Mouse (Mus musculus): ENCODE measurements around the gene Hacd2. TPM values are rescaled to one million over a fixed set of nuclear protein-coding genes. Genes with fewer than 3 reads are reported as not detected.

Gene Hacd2
- total RNA-seq (2021) (10 to 100 TPM; 65.5 to 84.7 TPM), polyA plus RNA-seq (2012; rRNA removed) (8.1 and 18.4 TPM in 2 replicates)
- long read RNA-seq, partial matches to known transcripts = 5 of 9 reads
- long read RNA-seq, other reads (novel, unspliced or antisense) = 4 of 9 reads

DNA sequence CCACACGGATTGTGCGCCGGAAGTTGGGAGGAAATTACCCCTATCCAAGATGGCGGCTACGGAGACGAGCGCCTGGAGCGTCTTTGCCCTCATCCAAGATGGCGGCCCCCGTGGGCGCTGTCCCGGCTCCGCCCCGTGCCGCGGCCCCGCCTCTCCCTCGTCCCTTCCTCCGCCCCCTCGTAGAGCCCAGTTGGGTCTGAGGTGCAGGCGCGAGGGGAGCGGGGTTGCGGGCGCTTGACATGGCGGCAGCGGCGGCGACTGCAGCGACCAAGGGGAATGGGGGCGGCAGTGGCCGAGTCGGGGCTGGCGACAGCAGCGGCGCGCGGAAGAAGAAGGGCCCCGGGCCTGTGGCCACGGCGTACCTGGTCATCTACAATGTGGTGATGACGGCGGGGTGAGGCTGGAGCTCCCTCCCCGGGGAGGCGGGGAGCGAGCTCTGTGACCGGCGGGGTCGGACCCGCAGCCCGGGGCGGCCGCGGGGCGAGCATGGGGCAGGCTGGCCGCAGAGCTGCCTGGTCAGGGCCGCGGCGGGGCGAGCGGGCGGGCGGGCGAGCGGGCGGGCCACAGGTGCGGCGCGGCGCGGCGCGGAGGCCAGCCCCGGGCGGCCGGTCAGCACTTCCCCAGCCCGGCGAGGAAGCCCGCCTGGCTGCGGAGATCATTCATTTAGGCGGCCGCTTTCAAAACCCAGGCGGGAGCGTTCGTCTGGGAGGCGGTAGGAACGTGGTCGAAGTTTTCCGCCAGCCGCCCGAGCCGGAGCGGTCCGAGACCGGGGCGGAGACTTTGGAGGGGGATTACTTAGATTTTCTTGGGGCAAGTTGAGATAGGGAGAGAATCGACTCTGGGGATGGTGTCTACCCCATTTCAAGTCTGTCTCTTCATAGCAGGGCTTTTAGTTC is at the start of gene Hacd2:
Gene Hacd2, plus strand, starts transcription at position 187 of the 896 bp plus-strand sequence.
- DNase-seq = peak; percentile 98

DNA sequence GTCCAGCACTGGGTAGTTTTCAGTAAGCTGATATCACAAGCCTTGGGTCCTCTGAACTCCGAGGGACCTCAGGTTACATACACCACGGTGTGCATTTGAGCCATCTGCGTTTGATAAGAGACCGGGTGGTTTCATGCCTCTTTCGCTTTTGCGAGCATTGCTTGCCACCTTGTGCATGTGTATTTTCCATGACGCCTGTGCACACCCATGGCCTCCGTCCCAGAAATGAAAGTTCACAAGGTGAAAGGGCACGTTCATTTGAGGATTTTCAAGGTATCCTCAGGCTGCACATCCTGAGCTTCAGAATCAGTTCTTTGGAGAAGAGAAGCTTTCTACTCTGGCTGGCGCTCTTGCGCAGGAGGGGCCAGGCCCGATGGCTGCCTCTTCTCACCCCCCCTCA is 49.8 kb upstream of the Hacd2 start:
- peak; percentile 61 for DNase-seq

DNA sequence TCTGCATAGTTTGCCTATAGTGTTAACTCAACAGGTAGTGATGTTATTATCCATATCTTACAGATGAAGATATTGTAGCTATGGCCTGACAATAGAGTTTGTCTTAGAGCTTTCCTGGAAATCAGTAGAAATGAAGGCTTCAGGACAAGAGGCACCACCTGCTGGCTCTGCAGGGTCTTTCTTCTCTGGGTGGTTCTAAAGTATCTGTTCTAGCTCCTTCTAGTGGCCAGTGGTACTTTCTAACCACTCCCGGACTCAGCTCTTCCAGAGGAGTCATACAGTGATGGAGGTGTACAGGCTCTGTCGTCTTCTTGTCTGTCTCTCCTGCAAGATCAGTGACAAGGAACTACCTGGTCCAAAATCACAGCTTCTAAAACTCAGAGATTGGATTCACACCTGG is 46.7 kb upstream of the Hacd2 start:
- no peak for DNase-seq

DNA sequence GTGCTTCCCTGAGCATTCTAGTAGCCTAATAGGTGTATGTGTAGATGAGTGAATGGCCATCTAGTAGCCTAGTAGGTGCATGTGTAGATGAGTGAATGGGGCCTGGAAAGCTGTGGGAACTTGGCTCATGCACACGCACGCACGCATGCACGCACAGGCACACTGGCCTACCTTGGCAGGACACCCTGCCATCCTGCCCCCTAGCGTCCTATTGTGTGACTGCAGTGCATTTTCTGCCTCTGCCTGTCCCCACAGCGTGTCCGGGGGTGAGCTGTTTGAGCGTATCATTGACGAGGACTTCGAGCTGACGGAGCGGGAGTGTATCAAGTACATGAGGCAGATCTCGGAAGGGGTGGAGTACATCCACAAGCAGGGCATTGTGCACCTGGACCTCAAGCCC is 45.6 kb upstream of the Hacd2 start:
- no peak for DNase-seq

DNA sequence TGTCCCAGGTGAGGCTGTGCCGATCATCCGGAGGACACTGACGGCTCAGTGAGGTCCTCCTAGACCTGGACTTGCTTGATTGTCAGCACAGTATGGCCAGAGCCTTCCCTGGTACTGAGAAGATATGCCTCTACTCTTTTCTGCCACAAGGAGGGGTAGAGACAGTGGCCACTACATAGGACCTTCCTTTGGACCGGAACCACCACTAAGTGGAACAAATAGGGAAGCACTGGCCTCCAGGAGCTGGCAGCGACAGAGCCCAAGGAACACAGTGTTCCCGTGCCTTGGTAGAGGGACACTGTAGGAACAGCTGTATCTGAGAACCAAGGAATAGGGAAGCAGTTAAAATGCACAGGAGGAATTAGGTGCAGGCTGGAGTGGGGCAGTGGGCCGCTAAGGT is 44.2 kb upstream of the Hacd2 start:
- no peak for DNase-seq

DNA sequence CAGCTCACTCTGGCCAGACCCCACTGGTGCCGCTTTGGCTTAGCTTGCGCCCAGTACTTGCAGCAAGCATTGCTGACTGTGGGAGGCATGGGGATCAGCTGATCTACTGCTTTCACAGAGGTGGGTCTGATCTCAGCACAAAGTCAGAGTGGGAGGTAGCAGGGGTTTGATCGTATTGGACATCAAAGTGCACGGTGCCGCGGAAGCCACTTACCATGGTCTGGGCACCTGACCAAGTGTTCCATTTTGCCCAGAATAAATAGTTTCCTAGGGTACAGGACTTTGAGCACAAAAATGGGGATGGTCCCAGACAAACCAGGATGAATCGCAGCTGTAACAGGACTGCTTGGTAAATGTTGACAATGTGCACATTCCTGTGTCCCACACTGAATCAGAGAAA is 41.2 kb upstream of the Hacd2 start:
- no peak for DNase-seq

DNA sequence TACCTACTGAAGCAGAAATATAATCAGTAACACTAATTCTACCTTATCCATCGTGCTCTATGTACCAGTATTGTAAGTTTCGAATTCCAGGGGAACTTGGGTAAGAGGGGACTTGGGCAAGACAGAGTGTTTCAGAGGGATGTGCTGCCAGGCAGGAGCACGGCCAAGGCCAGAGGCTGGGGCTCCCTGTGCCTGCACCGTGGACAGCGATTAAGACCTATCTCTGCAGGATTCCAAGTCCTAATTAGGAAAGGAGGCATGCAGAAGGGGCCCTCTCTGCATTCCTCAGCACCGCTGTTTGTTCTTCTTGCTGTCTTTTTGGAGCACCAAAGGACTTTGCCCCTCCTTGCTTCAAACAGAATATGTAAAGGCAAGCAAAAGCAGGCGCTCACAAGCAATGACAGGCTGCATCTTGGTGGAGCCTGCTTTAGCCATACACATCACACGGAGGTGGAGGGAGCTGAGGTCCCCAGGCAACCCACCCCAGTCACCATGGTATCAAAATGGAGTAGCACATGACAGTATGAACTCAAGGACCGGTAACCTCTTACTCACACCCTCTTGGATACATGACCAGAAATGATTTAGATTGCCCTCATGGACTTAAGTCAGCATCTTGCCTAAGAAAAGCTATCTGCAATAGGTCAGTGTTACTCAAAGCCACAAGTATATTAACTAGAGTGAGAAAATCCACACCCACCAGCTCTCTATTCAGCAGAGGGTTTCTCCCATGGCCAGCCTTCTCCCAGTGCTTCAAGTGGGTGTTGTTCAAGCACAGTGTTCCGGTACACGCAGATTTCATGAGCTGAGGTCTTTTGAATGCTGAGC is 37.8 kb upstream of the Hacd2 start:
- peak; percentile 51 for DNase-seq

DNA sequence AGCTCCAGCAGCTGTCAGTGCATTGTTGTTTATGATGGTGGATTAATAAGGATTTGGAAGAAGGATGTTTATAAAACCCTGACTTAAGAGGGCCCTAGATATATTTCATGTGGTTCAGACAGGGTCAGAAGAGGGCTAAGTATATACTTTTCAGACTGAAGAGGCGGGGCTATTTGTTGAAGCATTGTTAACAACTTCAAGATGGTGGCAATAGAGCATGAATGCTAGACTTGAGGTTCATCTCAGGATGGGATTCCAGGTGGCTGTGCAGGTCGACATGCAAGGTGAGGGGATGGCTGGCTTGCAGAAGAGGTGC is 37.2 kb upstream of the Hacd2 start:
- DNase-seq = no peak

DNA sequence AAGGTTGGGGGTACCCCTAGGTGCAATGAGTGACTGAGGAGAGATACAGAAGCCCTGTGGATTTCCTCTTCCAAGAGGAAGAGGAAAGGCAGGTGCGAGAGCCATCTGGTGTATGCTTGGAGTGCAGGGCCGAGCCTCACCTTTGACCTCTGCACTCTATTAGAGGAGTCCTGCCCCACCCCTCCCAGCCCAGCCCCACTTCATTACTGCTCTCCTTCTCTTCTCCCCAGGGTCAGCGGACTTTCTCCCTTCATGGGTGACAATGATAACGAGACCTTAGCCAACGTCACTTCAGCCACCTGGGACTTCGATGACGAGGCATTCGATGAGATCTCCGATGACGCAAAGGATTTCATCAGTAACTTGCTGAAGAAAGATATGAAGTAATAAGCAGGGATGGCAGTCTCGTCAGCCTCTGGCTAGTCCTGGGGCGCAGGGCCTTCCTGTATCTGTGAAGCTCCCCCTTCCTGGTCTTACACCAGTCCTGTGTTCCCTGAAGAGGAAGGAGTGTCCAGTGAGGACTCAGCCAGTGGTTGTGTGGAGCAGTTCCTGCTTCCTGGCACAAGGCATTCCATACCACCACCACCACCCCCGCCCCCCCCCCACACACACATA is 35.9 kb upstream of the Hacd2 start:
- DNase-seq = no peak

DNA sequence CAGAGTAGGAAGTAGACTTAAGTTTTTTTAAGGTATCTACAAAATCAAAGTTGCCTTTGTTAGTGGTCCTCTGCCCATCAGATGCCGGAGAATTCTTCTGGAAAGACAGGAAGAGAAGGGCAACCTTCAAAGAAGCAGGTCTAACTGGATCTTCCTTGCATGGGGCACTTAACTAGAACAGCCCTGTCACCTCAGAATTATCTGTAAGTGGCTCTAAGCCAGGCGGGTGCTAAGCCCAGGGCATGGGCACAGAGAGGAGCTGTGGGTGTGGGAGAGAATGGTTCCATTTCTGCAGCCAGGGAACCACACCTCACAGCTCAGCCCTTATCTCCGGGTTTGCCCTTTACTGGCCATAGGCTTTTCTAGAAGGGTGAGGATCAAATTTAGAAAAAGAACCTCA is 30.9 kb upstream of the Hacd2 start:
- DNase-seq = no peak

DNA sequence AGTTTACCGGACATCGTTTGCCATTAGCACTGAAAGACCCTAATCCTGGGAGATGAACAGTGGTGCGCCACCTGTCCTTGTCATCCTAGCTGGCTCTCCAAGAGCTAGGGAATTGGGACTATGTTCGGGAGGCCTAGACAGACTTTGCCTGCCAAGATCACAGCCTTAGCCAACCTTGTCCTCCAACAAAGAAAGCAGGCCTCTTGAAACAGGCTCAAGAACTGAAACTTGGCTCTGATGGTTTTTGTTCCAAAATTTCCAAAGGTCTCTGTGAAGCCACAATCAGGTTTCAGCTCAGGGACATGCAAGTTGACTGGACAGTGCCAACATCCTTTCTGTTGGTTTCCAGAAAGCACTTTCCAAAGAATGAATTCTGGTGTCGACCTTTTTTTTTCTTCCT is 29.4 kb upstream of the Hacd2 start:
- DNase-seq = no peak

DNA sequence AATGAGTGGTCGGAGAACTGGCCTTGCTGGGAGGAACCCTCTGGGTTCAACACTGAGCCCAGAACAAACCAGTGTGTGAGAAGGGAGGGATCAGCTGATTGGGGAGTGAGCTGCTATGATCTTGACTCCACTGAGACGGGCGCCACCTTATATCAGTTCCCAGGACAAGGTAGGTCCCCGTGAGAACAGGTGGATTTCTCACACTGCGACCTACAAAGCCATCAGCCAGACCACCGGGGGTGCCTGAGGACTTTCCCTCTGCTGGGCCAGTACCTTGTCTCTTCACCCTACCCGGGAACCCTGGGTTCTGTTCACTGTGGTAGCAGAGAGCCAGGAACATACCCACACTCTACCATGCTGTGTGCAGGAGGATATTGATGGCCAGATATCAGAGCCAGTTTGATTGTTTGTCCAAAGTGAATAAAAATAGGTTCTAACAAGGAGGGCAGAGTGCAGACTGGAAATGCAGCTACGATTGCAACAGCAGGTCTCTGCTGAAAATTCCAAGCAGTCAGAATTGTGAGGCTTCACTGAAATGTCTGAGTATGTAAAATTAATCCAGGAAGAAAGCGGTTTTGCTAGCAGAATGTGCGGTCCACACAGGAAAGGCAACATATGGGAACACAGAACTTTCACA is 28.4 kb upstream of the Hacd2 start:
- no peak for DNase-seq

DNA sequence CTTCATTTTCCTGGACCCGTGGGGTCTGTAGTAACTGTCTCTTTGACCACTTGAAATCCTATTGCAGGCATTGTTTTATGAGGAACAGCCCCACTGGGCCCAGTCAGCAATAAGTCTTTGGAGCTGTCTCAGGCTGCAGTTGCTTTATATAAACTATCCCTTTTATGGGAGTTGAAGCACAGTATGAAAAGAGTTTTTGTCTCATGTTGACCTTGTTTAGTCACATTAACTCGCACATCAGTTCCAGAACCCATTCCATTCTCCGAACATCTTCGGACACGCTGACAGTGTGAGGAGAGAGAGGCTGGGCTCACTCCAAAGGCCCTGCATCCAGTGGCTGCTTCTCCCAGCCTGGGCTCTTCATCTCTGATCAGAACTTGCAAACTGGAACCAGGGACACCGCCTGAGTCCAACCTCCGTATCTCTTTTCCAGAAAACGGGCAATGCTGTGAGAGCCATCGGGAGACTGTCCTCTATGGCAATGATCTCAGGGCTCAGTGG is 27.5 kb upstream of the Hacd2 start:
- no peak for DNase-seq

DNA sequence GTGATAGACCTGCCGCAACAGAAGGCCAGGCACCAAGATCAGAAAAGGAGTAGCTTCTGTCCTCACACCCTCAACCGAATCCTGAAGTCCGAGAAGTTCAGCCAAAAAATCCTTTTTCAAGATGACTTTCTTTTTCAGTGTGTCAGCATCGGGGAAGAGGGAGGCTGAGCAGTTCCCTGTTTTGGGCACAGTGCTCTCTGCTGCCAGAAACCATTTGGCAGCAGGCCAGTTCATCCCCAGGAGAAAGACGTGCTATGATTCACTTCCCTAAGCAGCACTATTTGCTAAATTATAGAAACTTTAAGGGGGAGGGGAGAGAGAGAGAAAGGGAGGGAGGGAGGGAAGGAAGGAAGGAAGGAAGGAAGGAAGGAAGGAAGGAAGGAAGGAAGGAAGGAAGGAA is 26.1 kb upstream of the Hacd2 start:
- peak; percentile 89 for DNase-seq

DNA sequence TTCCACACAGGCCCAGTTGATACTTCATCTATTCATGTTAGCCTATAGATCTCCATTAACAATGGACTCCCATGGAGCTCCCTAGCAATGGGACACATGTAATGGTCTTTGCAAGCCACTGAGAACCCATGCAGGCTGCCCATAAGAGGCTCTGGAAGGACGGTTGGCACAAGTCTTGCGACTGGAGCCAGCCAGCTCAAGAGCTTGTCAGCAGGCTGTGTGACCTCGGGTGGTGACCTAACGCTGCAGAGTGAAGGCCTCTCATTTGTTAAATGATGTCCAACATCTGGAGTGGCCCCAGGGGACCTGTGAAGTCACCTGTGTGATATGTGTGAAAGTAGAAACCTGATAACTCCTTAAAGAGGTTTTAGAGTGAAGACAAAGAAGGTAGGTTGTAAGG is 25.2 kb upstream of the Hacd2 start:
- DNase-seq = peak; percentile 77

DNA sequence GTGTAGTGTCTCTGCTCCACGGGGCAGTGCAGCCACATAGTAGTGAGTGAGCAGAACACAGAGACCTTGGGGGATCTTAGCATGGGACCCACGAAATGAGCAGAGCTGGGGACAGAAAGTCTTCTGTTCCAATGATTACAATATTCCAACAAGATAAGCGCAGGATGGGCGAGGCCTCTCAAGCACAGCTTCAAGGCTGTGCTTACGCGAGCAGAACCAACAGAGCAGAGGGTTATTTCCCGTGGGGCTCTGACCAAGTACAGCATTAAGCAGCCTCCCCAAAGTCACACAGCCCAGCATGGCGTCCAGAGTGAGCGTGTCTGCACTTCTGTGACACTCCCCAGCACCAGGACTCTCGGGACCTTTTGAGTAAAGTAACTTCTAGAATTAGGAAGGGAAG is 24.7 kb upstream of the Hacd2 start:
- DNase-seq = no peak

DNA sequence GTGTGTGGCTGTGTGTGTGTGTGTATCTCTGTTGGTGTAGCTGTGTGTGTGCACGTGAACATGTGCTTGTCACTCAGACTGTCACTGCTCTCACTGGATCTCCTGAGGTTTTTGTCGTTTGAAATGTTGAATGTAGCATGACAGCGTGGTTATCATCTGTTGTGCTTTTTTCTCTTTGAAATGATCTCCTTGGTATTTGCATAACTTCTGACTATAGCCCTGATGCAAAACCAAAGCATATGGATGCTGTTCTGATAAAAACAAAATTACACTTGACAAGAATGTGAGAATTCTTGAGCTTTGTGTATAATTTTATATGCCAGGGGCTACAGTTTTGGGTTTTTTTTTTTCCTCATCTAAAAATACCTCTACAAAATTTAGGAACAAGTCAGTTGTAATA is 23.2 kb upstream of the Hacd2 start:
- no peak for DNase-seq

DNA sequence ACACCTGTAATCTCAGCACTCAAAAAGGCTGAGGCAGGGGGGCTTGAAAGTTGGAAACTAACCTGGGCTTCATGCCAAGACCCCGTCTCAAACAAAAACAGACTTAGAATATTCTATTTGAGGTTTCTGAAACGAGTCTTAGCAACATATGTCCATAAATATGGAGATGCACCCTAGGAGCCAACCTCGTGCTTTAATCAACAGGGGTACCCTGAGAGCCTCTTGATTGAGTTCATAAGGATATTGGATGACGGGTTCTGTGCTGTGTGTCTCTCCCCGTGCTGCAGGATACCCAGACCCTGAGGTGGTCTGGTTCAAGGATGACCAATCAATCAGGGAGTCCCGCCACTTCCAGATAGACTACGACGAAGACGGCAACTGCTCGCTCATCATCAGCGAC is 22.2 kb upstream of the Hacd2 start:
- no peak for DNase-seq

DNA sequence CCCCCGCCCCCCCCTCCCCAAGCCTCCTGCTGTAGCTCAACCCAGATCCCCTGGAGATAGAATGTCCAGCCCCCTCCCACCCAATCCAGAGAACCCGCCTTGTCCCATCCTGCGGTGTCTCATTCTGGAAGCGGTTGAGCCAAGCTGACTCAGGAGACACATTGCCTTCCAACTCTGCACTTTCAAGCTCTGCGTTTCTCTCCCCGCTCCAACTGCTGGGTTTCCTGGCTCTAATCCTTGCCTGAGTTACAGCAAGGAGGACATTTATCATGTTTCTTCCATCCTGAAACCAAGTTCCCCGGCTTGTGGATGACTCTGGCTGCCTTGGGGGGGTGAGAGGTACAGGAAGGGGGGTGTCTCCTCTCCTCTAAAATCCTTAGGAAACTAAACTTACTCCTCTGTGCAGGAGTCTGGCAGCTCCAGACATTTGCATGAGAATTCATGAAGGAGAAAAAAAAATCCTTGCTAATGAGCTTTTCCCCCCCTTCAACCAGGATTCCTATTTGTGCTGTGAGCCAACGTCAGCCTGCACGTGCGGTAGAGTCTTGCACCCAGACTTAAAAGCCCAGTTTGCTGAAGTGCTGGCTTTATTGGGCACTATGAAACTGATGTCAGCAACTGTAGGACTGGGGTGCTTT is 21.2 kb upstream of the Hacd2 start:
- DNase-seq = peak; percentile 50

DNA sequence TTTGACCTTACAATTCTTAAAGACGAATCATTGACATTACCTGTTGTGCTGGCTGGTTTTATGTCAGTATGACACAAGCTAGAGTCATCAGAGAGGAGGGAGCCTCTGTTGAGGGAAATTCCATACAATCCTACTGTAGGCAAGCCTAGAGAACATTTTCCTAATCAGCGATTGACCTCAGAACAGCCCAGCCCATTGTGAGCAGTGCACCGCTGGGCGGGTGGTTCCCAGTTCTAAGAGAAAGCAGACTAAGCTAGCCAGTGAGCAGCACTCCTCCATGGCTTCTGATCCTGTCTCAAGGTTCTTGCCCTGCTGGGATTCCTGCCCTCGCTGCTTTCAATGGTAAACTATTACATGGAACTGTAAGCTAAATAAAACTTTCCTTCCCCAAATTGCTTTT is 17.9 kb upstream of the Hacd2 start:
- DNase-seq = no peak

DNA sequence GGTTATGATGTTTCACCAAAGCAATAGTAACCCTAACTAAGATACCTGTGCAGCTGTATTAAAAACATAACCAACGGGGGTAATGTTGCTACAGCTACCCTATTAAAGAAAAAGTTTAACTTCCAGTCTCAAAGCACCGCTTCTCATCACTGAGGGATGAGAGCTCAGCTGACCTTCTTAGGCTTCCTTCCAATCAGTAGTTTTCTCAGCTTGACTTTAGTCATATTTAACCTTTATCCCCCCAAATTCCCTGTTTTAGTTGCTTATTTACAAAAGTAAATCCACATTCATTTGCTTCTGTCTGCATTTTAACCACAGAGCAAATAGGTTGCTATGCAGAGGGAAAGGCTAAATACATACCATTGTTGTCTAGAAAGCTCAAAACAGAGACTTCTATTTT is 17.5 kb upstream of the Hacd2 start:
- no peak for DNase-seq

DNA sequence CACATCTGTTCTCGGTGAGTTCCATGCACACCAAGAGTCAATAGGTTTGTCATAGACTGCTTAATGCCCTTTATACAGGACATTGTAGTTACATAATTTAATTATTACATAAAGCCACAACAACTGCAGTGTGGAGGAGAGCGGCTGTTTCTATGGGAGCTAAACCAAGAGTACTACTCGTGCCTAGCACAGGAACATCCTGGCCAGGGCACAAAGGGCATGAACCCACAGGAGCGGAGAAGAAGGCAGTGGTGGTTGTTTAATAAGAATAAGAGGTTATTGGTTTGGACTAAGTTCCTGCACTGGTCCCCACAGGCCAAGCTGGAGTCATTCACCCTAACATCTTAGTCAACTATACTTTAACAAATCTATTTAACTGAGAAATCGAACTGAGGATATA is 16.0 kb upstream of the Hacd2 start:
- DNase-seq = no peak
